Mouse (Mus musculus): ENCODE data around the gene Gmds. TPM values are rescaled to one million over a fixed set of nuclear protein-coding genes. Genes with fewer than 3 reads are reported as not detected.

The Gmds gene
- polyA plus RNA-seq, 1 experiment from 2014 or later, result 31.4 TPM

DNA sequence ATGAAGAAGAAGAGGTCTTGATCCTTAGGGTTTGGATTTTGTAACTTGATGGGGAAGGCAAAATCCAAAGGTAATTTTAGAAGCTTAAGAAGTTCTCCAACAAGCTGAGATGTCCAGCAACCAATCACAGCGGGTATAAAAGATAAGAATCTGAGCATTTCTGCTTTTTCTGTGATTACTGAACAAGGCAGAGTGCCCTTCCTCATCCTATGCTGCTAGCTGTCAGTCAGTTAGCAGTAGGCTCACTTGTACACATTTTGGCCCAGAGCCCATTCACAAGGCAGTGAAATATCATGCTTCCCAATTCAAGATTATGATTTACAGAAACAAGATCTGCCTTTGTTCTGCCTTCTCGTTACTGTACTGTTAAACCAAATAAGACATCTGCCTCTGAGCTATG is 295.8 kb downstream of the Gmds start:
- Histone ChIP-seq H3K9ac (ENCODE audit: low read length) (no peak overlapping the region), H3K36me3 (ENCODE audit: control insufficient read depth, insufficient read depth, low read length) (no peaks in the 10 kb centered on the region), H3K9me3 (ENCODE audit: control insufficient read depth, low read length) (no peaks in the 10 kb centered on the region), H3K4me1 (ENCODE audit: control insufficient read depth, insufficient read depth, low read length) (peaks cover 6% of the 10 kb centered on the region; the same call in 1 of the 2 replicates), H3K27ac (replicated peaks; ENCODE audit: low read depth, low read length) (no peak overlapping the region), H3K27me3 (ENCODE audit: control insufficient read depth, insufficient read depth, low read length) (peaks cover 4% of the 10 kb centered on the region; the same call in 1 of the 2 replicates), H3K4me2 (ENCODE audit: low read depth, severe bottlenecking) (no peak overlapping the region), H3K4me3 (ENCODE audit: low read depth, low read length) (no peak overlapping the region)
- DNase-seq (ENCODE audit: low spot score) (no peak), ATAC-seq (ENCODE audit: insufficient number of reproducible peaks, low FRiP score, low TSS enrichment, low read depth) (no peak)
- 81% methylated on average over 2 of the region's 2 CpGs for WGBS

DNA sequence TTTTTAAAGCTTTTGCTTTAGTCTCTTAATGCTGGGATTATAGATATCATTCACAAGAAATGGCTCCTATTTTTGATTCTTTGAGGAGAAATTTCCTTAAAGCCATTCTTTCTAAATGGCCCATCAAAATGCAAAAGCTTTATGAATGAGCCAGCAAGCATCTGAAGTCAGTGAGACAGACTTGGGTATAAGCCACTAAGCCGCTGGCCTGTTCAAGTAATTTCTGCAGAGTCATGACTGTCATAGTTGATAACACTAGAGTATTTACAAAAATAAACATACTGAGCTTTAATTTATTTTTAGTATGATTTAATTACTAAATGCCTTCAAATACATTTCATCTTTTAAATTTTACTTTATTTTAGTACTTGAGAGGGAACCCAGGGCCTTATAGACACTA is 297.7 kb downstream of the Gmds start:
- WGBS, result 96% methylated on average over 1 of the region's 1 CpGs
- no peak overlapping the region for H3K4me2 ChIP-seq (ENCODE audit: low read depth, severe bottlenecking)
- H3K9me3 ChIP-seq (ENCODE audit: control insufficient read depth, low read length), result no peaks in the 10 kb centered on the region
- no peak overlapping the region for H3K9ac ChIP-seq (ENCODE audit: low read length)
- no peak overlapping the region for H3K4me3 ChIP-seq (ENCODE audit: low read depth, low read length)
- ATAC-seq (ENCODE audit: insufficient number of reproducible peaks, low FRiP score, low TSS enrichment, low read depth) (no peak), DNase-seq (ENCODE audit: low spot score) (no peak)
- H3K27ac ChIP-seq (replicated peaks; ENCODE audit: low read depth, low read length), result no peak overlapping the region
- no peaks in the 10 kb centered on the region for H3K36me3 ChIP-seq (ENCODE audit: control insufficient read depth, insufficient read depth, low read length)
- no peaks in the 10 kb centered on the region; the same call in 1 of the 2 replicates for H3K4me1 ChIP-seq (ENCODE audit: control insufficient read depth, insufficient read depth, low read length)
- H3K27me3 ChIP-seq (ENCODE audit: control insufficient read depth, insufficient read depth, low read length), result peaks cover 15% of the 10 kb centered on the region; the same call in 1 of the 2 replicates

DNA sequence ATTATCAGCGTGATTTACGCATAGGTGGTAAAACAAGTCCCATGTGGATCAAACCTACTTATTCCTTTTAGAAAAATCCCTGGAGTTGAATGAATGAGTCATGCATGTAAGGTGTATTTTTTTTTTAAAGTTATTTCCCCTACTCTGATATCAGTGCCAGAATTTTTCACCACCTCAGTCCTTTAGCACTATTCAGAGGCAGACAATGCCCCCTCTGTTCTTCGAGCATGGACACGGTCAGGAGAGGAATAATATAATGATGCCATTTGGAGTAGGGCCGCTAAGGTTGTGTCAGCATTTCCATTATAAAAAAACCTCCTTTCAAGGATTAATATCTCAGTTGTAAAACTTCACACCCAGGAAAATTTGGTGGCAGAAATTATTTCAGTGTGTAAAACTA is 301.6 kb downstream of the Gmds start:
- Histone ChIP-seq H3K4me3 (ENCODE audit: low read depth, low read length) (no peak overlapping the region), H3K27me3 (ENCODE audit: control insufficient read depth, insufficient read depth, low read length) (peaks cover 15% of the 10 kb centered on the region; the same call in 1 of the 2 replicates), H3K4me1 (ENCODE audit: control insufficient read depth, insufficient read depth, low read length) (peaks cover 11% of the 10 kb centered on the region), H3K4me2 (ENCODE audit: low read depth, severe bottlenecking) (no peak overlapping the region), H3K9me3 (ENCODE audit: control insufficient read depth, low read length) (no peaks in the 10 kb centered on the region), H3K27ac (replicated peaks; ENCODE audit: low read depth, low read length) (no peak overlapping the region), H3K9ac (ENCODE audit: low read length) (no peak overlapping the region), H3K36me3 (ENCODE audit: control insufficient read depth, insufficient read depth, low read length) (no peaks in the 10 kb centered on the region)
- WGBS, result 63% methylated on average over 5 of the region's 5 CpGs
- no peak for ATAC-seq (ENCODE audit: insufficient number of reproducible peaks, low FRiP score, low TSS enrichment, low read depth)
- no peak for DNase-seq (ENCODE audit: low spot score)

DNA sequence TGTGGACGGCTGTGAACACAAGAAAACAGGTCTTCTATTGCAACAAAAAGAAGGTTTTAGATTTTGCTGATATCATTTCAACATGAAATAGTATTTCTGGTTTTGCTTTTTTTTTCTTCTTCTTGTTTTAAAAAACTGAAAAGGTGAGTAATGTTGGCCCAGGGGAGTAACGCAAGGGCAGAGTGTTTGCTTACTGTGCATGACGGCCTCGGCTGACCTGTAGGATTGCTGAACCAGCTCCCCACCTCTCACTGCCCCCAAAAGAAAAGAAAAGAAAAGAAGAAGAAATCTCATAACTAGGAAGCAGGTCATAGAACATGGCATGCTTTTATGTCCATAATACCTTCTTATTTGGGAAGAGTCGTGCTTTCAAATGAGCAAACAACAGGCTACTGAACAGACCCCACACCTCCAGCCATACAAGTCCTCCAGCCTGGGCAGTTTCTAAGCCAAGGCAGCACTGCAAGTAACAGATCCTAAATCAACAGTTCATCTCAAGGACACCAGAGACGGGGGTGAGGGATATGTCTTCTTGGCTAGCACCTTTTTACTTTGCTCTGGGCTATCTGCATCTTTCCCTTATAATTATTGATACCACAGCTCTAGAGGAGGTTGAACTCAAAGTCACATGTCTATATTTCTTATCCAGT is 303.6 kb downstream of the Gmds start:
- DNase-seq (ENCODE audit: low spot score) (no peak), ATAC-seq (ENCODE audit: insufficient number of reproducible peaks, low FRiP score, low TSS enrichment, low read depth) (no peak)
- peaks cover 11% of the 10 kb centered on the region for H3K4me1 ChIP-seq (ENCODE audit: control insufficient read depth, insufficient read depth, low read length)
- WGBS, result 43% methylated on average over 6 of the region's 6 CpGs
- H3K9ac ChIP-seq (ENCODE audit: low read length), result no peak overlapping the region
- H3K4me2 ChIP-seq (ENCODE audit: low read depth, severe bottlenecking), result no peak overlapping the region
- peaks cover 20% of the 10 kb centered on the region; the same call in 1 of the 2 replicates for H3K27me3 ChIP-seq (ENCODE audit: control insufficient read depth, insufficient read depth, low read length)
- H3K9me3 ChIP-seq (ENCODE audit: control insufficient read depth, low read length), result no peaks in the 10 kb centered on the region
- H3K4me3 ChIP-seq (ENCODE audit: low read depth, low read length), result no peak overlapping the region
- H3K36me3 ChIP-seq (ENCODE audit: control insufficient read depth, insufficient read depth, low read length), result no peaks in the 10 kb centered on the region
- H3K27ac ChIP-seq (replicated peaks; ENCODE audit: low read depth, low read length), result no peak overlapping the region

DNA sequence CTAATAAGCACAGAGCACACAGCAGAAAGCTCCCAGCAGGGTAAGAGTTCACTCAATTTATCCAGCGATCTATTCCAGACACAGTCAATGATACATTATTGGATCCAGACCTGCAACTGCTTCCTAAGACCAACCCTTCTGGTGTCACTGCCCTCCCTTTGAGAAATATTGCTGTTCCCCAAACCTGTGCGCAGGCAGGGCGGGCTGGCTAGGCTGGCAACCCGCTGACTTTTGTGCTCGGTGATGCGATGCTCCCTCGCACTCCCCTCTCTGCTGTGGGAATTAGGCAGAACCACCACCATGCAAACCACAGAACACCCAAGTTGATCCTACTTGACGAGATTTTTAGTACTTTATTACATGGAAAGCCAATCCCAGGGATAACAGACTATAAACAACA is 304.4 kb downstream of the Gmds start:
- no peaks in the 10 kb centered on the region for H3K36me3 ChIP-seq (ENCODE audit: control insufficient read depth, insufficient read depth, low read length)
- H3K9ac ChIP-seq (ENCODE audit: low read length), result no peak overlapping the region
- H3K9me3 ChIP-seq (ENCODE audit: control insufficient read depth, low read length), result no peaks in the 10 kb centered on the region
- peaks cover 20% of the 10 kb centered on the region; the same call in 1 of the 2 replicates for H3K27me3 ChIP-seq (ENCODE audit: control insufficient read depth, insufficient read depth, low read length)
- DNase-seq (ENCODE audit: low spot score), result peak; percentile 70
- no peak overlapping the region for H3K4me3 ChIP-seq (ENCODE audit: low read depth, low read length)
- H3K27ac ChIP-seq (replicated peaks; ENCODE audit: low read depth, low read length), result no peak overlapping the region
- H3K4me2 ChIP-seq (ENCODE audit: low read depth, severe bottlenecking), result no peak overlapping the region
- peak; percentile 57; the same call in 1 of the 2 replicates for ATAC-seq (ENCODE audit: insufficient number of reproducible peaks, low FRiP score, low TSS enrichment, low read depth)
- H3K4me1 ChIP-seq (ENCODE audit: control insufficient read depth, insufficient read depth, low read length), result peaks cover 11% of the 10 kb centered on the region
- WGBS, result 8% methylated on average over 8 of the region's 8 CpGs

DNA sequence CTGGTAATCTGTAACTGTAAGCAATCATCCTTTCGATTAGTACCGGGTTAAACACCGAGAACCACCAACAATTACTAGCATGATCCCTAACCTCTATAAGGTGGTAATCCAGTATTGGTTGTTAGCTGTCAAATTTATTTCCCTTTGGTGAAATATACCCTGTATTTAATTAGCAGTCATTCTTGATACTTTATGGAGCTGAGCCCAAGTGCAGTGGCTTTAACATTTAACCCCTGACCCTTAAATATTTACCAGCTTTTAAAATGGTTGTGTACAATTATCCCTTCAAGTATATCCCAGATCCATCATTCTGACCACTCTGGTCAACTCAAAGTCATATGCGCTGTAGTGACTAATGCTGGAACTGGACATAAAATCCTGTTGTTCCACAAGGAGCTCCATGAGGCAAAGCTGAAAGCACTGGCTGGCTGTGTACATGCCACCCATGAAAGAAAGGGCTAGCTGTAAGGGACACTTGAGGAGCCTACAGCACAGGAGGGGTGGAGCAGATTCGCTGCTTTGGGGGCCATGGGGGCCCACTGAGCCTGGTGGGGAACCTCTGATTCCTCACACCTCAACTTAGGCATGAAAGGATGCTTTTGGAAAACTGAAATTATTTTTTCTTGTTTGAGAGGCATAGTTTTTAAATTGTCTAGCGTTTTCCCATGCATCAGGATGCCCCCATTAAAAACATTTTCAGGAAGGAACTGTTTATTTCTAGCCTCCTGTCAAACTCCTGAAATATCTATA is 312.1 kb downstream of the Gmds start:
- Histone ChIP-seq H3K36me3 (ENCODE audit: control insufficient read depth, insufficient read depth, low read length) (no peaks in the 10 kb centered on the region), H3K9ac (ENCODE audit: low read length) (no peak overlapping the region), H3K27me3 (ENCODE audit: control insufficient read depth, insufficient read depth, low read length) (peaks cover 10% of the 10 kb centered on the region; the same call in 1 of the 2 replicates), H3K4me1 (ENCODE audit: control insufficient read depth, insufficient read depth, low read length) (peaks cover 16% of the 10 kb centered on the region), H3K4me3 (ENCODE audit: low read depth, low read length) (no peak overlapping the region), H3K27ac (replicated peaks; ENCODE audit: low read depth, low read length) (no peak overlapping the region), H3K9me3 (ENCODE audit: control insufficient read depth, low read length) (no peaks in the 10 kb centered on the region), H3K4me2 (ENCODE audit: low read depth, severe bottlenecking) (no peak overlapping the region)
- 28% methylated on average over 6 of the region's 6 CpGs for WGBS
- ATAC-seq (ENCODE audit: insufficient number of reproducible peaks, low FRiP score, low TSS enrichment, low read depth) (0 out of 2 replicates have a peak, but pooled peaks have one; percentile 26), DNase-seq (ENCODE audit: low spot score) (no peak)

DNA sequence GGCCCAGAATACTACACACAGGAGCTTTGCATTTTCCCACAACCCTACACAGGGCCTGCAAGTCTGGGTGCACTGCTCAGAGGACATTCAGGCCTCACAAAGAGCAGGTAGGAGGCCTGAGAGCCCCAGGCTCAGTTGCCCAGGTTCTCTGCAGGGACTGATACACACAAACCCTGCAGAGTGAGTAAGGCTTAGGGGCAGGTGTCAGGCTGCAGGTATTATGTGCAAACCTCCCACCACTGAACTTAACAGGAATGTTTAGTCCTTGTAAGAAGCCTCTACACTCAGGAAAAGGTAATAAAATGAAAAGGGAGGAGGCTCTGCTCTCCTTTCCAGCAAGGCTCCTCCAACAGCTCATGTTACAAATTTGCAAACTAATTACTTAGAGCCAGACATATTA is 313.7 kb downstream of the Gmds start:
- ATAC-seq (ENCODE audit: insufficient number of reproducible peaks, low FRiP score, low TSS enrichment, low read depth) (no peak), DNase-seq (ENCODE audit: low spot score) (peak; percentile 32)
- H3K9me3 ChIP-seq (ENCODE audit: control insufficient read depth, low read length), result no peaks in the 10 kb centered on the region
- peak overlapping the region; percentile 57; the same call in 1 of the 2 replicates for H3K27ac ChIP-seq (replicated peaks; ENCODE audit: low read depth, low read length)
- H3K9ac ChIP-seq (ENCODE audit: low read length), result no peak overlapping the region
- H3K4me3 ChIP-seq (ENCODE audit: low read depth, low read length), result no peak overlapping the region
- peaks cover 16% of the 10 kb centered on the region for H3K4me1 ChIP-seq (ENCODE audit: control insufficient read depth, insufficient read depth, low read length)
- H3K27me3 ChIP-seq (ENCODE audit: control insufficient read depth, insufficient read depth, low read length), result peaks cover 6% of the 10 kb centered on the region; the same call in 1 of the 2 replicates
- no peaks in the 10 kb centered on the region for H3K36me3 ChIP-seq (ENCODE audit: control insufficient read depth, insufficient read depth, low read length)
- no peak overlapping the region for H3K4me2 ChIP-seq (ENCODE audit: low read depth, severe bottlenecking)

DNA sequence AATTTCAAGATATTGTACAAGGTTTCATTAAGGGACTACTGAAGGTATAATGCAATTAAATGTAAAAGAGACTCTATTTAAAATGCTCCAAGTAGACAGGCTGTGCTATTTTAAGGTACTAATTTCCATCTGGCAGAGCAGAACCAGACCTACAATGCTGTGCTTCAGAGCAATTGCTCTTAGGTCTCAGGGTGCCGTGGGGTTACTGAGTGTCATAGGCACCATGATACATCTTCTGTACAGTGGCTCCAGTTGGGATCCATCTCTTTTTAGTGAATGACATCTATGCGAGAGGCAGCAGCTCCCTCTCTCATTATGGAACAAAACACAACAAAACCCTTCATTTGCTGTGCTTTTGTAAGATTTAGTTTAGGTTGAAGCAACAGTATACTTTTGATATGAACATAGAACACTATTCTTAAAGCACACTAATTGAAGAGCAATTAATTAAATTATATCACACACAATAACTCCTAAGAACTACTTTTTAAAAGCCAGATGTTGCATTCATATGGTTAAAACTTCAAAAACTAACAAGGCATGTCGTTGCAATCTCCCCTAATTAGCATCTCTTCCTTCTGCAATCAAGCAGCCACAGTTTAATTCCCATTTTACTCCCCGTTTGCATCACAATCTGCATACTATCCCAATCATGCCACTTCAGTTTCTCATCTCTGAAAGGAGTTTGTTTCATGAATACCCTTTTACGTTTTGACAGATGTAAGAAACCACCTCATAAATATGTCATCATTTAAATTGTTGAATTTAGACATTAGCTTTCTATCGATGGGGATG is 317.9 kb downstream of the Gmds start:
- Histone ChIP-seq H3K27ac (replicated peaks; ENCODE audit: low read depth, low read length) (no peak overlapping the region), H3K36me3 (ENCODE audit: control insufficient read depth, insufficient read depth, low read length) (no peaks in the 10 kb centered on the region), H3K4me3 (ENCODE audit: low read depth, low read length) (no peak overlapping the region), H3K27me3 (ENCODE audit: control insufficient read depth, insufficient read depth, low read length) (peaks cover 3% of the 10 kb centered on the region; the same call in 1 of the 2 replicates), H3K4me2 (ENCODE audit: low read depth, severe bottlenecking) (no peak overlapping the region), H3K9ac (ENCODE audit: low read length) (no peak overlapping the region), H3K9me3 (ENCODE audit: control insufficient read depth, low read length) (no peaks in the 10 kb centered on the region), H3K4me1 (ENCODE audit: control insufficient read depth, insufficient read depth, low read length) (peaks cover 7% of the 10 kb centered on the region)
- WGBS, result 34% methylated on average over 6 of the region's 6 CpGs
- ATAC-seq (ENCODE audit: insufficient number of reproducible peaks, low FRiP score, low TSS enrichment, low read depth), result no peak
- no peak for DNase-seq (ENCODE audit: low spot score)

All from limb, embryonic 11.5 days (tissue).